Mouse (Mus musculus): ENCODE measurements around the gene B3galt5.

DNA sequence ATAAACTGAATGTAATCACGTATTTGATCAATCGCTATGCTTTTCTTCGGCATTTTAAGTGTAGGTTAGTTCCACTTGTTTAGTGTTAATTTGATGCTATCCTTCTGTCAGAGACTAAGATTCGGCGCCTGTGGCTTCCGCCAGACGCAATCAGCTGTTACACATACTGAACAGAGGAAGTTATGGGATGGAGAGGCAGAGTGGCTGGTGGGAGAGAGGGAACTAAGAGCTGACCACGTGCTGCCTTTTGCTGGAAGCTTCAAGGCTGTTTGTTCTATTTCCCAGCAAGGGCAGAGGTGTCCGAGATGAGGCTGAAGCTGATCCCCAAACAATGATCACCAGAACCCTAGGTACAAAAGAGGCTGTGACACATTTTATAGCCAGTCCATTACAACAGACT, 56.3 kb downstream of the B3galt5 start:
- TF ChIP-seq CTCF (conservative IDR thresholded peaks at IDR 0.05; ENCODE audit: insufficient read depth, insufficient read length, low read depth, low read length): no peak
- no peak for TF ChIP-seq POLR2A (IDR thresholded peaks at IDR 0.05; ENCODE audit: low read depth, low read length)

Measured in kidney, adult 2 months (tissue).